ENCODE assay signal across 9 mouse cellular contexts in genomic region chrX:152769600-152770157, GRCm38 (mm10). TPM values are rescaled to one million over a fixed set of nuclear protein-coding genes. Genes with fewer than 3 reads are reported as not detected.
A peak's percentile ranks its signal among the peaks of the same experiment; 100 is the strongest.
DNase-seq lines count a peak whose midpoint lies in the region; ATAC-seq and TF ChIP-seq lines count a peak whose summit lies in the region.
"Had no signal": no experiment of that assay in that cellular context is flagged by ENCODE, and none has a peak within 500 bp of the region (broad histone marks: within the 10 kb centered on the region; RNA-seq: fewer than 3 reads in every experiment).

No protein-coding gene starts in this region.

- 15% methylated on average over 48 of the region's 48 CpGs for WGBS in embryonic facial prominence, embryonic 10.5 days
- 14% methylated on average over 47 of the region's 48 CpGs for WGBS in liver, embryonic 16.5 days (ENCODE audit: insufficient replicate concordance)
- WGBS in olfactory bulb, adult 2 months, result 11% methylated on average over 46 of the region's 48 CpGs

- peak overlapping the region; percentile 85 for H3K27ac ChIP-seq in embryonic facial prominence, embryonic 10.5 days (replicated peaks)
- peak overlapping the region; percentile 37; the same call in 1 of the 2 replicates for H3K27ac ChIP-seq in liver, embryonic 16.5 days (ENCODE audit: low read length)
- no peak overlapping the region for H3K27ac ChIP-seq in olfactory bulb, adult 2 months (ENCODE audit: insufficient read depth, low read depth, low read length)

- no peak for TF ChIP-seq CTCF in olfactory bulb, adult 2 months (IDR thresholded peaks at IDR 0.05; ENCODE audit: insufficient read depth, low read depth, low read length)

- peak overlapping the region; percentile 13; the same call in 1 of the 2 replicates for H3K4me2 ChIP-seq in liver, embryonic 16.5 days (ENCODE audit: low read depth, low read length)

- peak; percentile 32 to 52 for DNase-seq in layer of hippocampus, postnatal 10 days (ENCODE audit: low spot score in 2 of 2)
- no peak for DNase-seq in layer of hippocampus, adult 9-10 months (ENCODE audit: low spot score)
- peak; percentile 87 for DNase-seq in embryonic facial prominence, embryonic 10.5 days (ENCODE audit: low spot score)
- peak; percentile 22 for DNase-seq in heart, adult 8-10 months (ENCODE audit: low spot score)
- DNase-seq in kidney, adult 18-20 months, result peak; percentile 78

- ATAC-seq in liver, embryonic 16.5 days (ENCODE audit: low read depth), result peak; percentile 88
- ATAC-seq in megakaryocyte progenitor cell, adult 5-6 weeks (replicated peaks; ENCODE audit: poor library complexity), result no peak

- H3K9ac ChIP-seq in liver, embryonic 16.5 days (ENCODE audit: low read depth, low read length), result no peak overlapping the region

- peak overlapping the region; percentile 67 for H3K4me3 ChIP-seq in embryonic facial prominence, embryonic 10.5 days
- peak overlapping the region; percentile 57 for H3K4me3 ChIP-seq in liver, embryonic 16.5 days (ENCODE audit: low read depth, low read length)
- H3K4me3 ChIP-seq in olfactory bulb, adult 2 months (ENCODE audit: insufficient read depth, low read depth, low read length), result peak overlapping the region; percentile 70

- H3K9me3 ChIP-seq in embryonic facial prominence, embryonic 10.5 days, result no peaks in the 10 kb centered on the region
- no peaks in the 10 kb centered on the region for H3K9me3 ChIP-seq in liver, embryonic 16.5 days (replicated peaks; ENCODE audit: control insufficient read depth, low read length)

- peaks cover 54% of the 10 kb centered on the region for H3K27me3 ChIP-seq in embryonic facial prominence, embryonic 10.5 days (replicated peaks; ENCODE audit: low read depth, poor library complexity, severe bottlenecking)
- peaks cover 15% of the 10 kb centered on the region for H3K27me3 ChIP-seq in liver, embryonic 16.5 days (ENCODE audit: control insufficient read depth, insufficient read depth, low read depth, low read length)
- H3K27me3 ChIP-seq: CH12.LX had no signal

- no peaks in the 10 kb centered on the region for H3K36me3 ChIP-seq in embryonic facial prominence, embryonic 10.5 days (replicated peaks)
- no peaks in the 10 kb centered on the region for H3K36me3 ChIP-seq in liver, embryonic 16.5 days (ENCODE audit: control insufficient read depth, insufficient read depth)

- no peaks in the 10 kb centered on the region for H3K4me1 ChIP-seq in embryonic facial prominence, embryonic 10.5 days
- H3K4me1 ChIP-seq in liver, embryonic 16.5 days (ENCODE audit: control insufficient read depth, low read depth, low read length), result no peaks in the 10 kb centered on the region
- 0 out of 2 replicates have a peak, but pooled peaks cover 4% of the 10 kb centered on the region for H3K4me1 ChIP-seq in olfactory bulb, adult 2 months (ENCODE audit: control insufficient read depth, insufficient read depth, low read length)

- TF ChIP-seq POLR2A in olfactory bulb, adult 2 months (IDR thresholded peaks at IDR 0.05; ENCODE audit: insufficient read depth, low read depth, low read length), result no peak

RNA-seq across cellular contexts. Expression of gene Shroom2, which starts 0.4 kb away (rescaled TPM):
- 100 to 1,000 TPM; 157 to 167 TPM for total RNA-seq in layer of hippocampus, postnatal 10 days (2021)
- polyA plus RNA-seq in embryonic facial prominence, embryonic 10.5 days (2016; fragmentation: Nextera tagmentation; extraction: Ambion mirVana), result 5.1 and 5.8 TPM in 2 replicates
- total RNA-seq in heart, adult 8-10 months (2022), result 1 to 10 TPM; 3.2 to 5.1 (median 3.8) TPM
- 0.95 and 1.3 TPM in 2 replicates for polyA plus RNA-seq in liver, embryonic 16.5 days (2015; fragmentation: Nextera tagmentation; extraction: Ambion mirVana)
- polyA plus RNA-seq in olfactory bulb, adult 2 months (2012; ENCODE audit: insufficient read depth, insufficient read length, low replicate concordance, missing spikeins), result 253 TPM in 1 of 2 replicates, not detected in the other
- 0.74 and 1.2 TPM in 2 replicates for total RNA-seq in megakaryocyte progenitor cell, adult 5-6 weeks (2015)
- 0.17 and 0.78 TPM in 2 replicates for total RNA-seq in megakaryocyte progenitor cell, adult 5-6 weeks (2017)

RNA-seq across cellular contexts. Expression of gene Gpr143, which starts 12.0 kb away (rescaled TPM):
- total RNA-seq in layer of hippocampus, postnatal 10 days (2021), result under 1 TPM in 1 of 2 experiments, not detected in 1; 0.36 TPM
- polyA plus RNA-seq in embryonic facial prominence, embryonic 10.5 days (2016; fragmentation: Nextera tagmentation; extraction: Ambion mirVana), result 0.19 and 0.30 TPM in 2 replicates
- not detected for total RNA-seq in heart, adult 8-10 months (2022)
- polyA plus RNA-seq in liver, embryonic 16.5 days (2015; fragmentation: Nextera tagmentation; extraction: Ambion mirVana), result 0.05 and 0.12 TPM in 2 replicates
- not detected in 2 replicates for polyA plus RNA-seq in olfactory bulb, adult 2 months (2012; ENCODE audit: insufficient read depth, insufficient read length, low replicate concordance, missing spikeins)
- not detected in 2 replicates for total RNA-seq in megakaryocyte progenitor cell, adult 5-6 weeks (2015)
- total RNA-seq in megakaryocyte progenitor cell, adult 5-6 weeks (2017), result not detected in 2 replicates
- total RNA-seq: CH12.LX had no signal

Comparison
In these comparisons a context has a peak if more than half of its experiments do, and no peak if none do; other contexts are left out.
1. RNA of gene Shroom2, which starts 0.4 kb away (total RNA-seq): 157 to 167 TPM in layer of hippocampus, postnatal 10 days; 3.2 to 5.1 TPM in heart, adult 8-10 months and 0.17 to 1.2 TPM in megakaryocyte progenitor cell, adult 5-6 weeks; every median in the first group is over 10 times any median in the second.
2. Peak in every context shown above with its lines, with median percentiles within 50 percentile points of each other: H3K4me3 ChIP-seq.